Mouse (Mus musculus): ENCODE measurements around the gene Atp6ap1. TPM values are rescaled to one million over a fixed set of nuclear protein-coding genes. Genes with fewer than 3 reads are reported as not detected.

The Atp6ap1 gene
- polyA plus RNA-seq, 1 experiment from 2014 or later: 300 TPM

GRCm38 (mm10) chrX:74273422-74274322, 23.2 kb upstream of the Atp6ap1 start:
- Histone ChIP-seq H3K4me1 (replicated peaks) (peaks cover 8% of the 10 kb centered on the region), H3K9me3 (no peaks in the 10 kb centered on the region), H3K27me3 (no peaks in the 10 kb centered on the region), H3K4me2 (no peak overlapping the region), H3K27ac (replicated peaks) (no peak overlapping the region), H3K36me3 (peaks cover 2% of the 10 kb centered on the region; the same call in 1 of the 2 replicates), H3K4me3 (no peak overlapping the region), H3K9ac (no peak overlapping the region)
- WGBS: 33% methylated on average over 10 of the region's 10 CpGs
- no peak for ATAC-seq (ENCODE audit: low FRiP score, low read depth)

DNA sequence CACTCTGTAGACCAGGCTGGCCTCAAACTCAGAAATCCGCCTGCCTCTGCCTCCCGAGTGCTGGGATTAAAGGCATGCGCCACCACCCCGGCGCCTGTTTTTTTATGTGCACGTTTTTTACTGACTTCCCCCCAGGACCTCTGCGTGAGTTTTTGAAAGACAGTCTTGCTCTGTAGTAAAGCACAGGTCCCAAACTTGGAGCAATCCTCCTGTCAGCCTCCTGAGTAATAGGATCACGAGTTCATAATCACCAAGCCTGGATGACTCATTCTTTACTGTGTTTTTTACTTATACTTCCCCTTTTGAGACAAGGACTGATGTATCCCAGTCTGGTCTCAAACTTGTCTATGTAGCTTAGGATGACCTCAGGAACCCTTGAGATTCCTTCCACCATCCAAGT, 19.0 kb upstream of the Atp6ap1 start:
- H3K36me3 ChIP-seq: no peaks in the 10 kb centered on the region
- no peak overlapping the region for H3K4me3 ChIP-seq
- ATAC-seq (ENCODE audit: low FRiP score, low read depth): no peak
- H3K27me3 ChIP-seq: no peaks in the 10 kb centered on the region
- no peak overlapping the region for H3K27ac ChIP-seq (replicated peaks)
- WGBS: 83% methylated on average over 8 of the region's 8 CpGs
- H3K4me1 ChIP-seq (replicated peaks): peaks cover 6% of the 10 kb centered on the region; the same call in 1 of the 2 replicates
- H3K4me2 ChIP-seq: no peak overlapping the region
- no peak overlapping the region for H3K9ac ChIP-seq
- no peaks in the 10 kb centered on the region for H3K9me3 ChIP-seq

DNA sequence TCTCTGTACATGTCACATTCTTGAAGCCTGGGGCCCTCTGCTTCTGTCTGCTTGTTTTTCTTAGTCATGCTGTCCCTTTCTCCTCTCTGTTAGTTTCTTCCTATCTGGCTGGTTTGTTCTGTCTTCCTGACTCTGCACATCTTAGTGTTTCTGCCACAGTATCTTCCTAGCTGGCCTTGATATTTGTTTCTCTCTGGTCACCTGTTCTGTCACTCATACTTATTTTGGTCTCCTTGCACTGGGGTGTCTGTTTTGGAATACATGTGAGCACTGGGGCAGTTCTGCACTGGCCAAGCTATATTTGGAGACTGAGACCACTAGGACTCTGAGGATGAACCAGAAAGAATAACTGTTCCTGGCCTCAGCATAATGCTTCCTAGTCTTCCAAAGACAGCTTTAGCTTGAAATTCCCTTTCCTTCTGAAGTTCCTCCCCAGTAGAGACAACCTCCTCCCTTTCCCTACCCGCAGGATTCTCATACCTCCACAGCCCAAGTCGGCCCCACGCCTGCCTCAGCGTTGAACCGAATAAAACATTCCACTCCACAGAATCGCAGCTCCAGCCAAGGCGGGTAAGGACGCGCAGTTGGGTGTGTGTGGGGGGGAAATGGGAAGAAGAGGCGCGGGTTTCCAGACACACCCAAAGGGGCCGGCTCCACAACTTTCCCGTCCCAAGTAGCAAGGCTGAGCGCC, 15.7 kb upstream of the Atp6ap1 start:
- H3K9ac ChIP-seq: peak overlapping the region; percentile 66
- peak overlapping the region; percentile 62 for H3K4me3 ChIP-seq
- no peaks in the 10 kb centered on the region for H3K9me3 ChIP-seq
- WGBS: 24% methylated on average over 14 of the region's 14 CpGs
- no peaks in the 10 kb centered on the region for H3K27me3 ChIP-seq
- H3K36me3 ChIP-seq: no peaks in the 10 kb centered on the region
- peak overlapping the region; percentile 83 for H3K27ac ChIP-seq (replicated peaks)
- peak overlapping the region; percentile 70 for H3K4me2 ChIP-seq
- peaks cover 15% of the 10 kb centered on the region for H3K4me1 ChIP-seq (replicated peaks)
- no peak for ATAC-seq (ENCODE audit: low FRiP score, low read depth)

DNA sequence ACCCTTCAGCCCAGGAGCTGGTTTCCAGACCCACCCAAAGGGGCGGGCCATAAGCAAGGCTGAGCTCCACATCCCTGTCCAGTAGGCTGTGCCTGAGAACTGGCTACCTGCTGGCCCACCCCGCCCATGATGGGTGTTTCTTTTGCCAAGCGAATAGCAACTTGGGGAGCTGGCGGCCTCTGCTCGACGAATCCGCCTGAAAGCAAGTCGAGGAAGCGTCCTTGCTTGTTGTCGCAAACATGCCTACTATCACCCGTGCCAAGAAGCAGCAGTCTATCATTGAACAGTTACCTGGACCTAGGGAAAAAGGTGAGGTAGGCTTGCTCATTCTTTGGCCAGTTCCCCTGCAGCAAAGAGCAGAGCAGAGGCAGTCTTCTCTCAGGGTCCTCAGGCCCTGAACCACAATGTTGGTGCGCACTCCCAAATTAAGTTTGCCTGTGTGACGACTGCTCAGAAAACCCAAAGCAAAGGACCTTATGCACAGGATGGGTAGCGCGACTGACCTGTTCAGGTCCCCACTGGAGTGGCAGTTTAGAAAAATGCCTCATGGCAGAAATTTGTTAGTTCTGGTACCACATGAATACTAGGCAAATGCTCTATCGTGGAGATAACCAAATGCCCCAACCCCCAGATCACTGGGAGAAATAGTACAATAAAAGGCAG, 15.0 kb upstream of the Atp6ap1 start, which contains the start of the genes Taz and Dnase1l1:
Gene Taz (plus strand): TSS at position 181 of the 663 bp plus-strand sequence.
Gene Dnase1l1 (minus strand): TSS at position 606 of the 663 bp plus-strand sequence.
- Histone ChIP-seq H3K9ac (peak within 1 kb of the TSS; percentile 66), H3K9me3 (no peaks in the 10 kb centered on the region), H3K4me2 (peak within 1 kb of the TSS; percentile 70), H3K27ac (replicated peaks) (peak within 1 kb of the TSS; percentile 83), H3K4me3 (peak within 1 kb of the TSS; percentile 62), H3K36me3 (no peaks in the 10 kb centered on the region), H3K27me3 (no peaks in the 10 kb centered on the region), H3K4me1 (replicated peaks) (peaks cover 15% of the 10 kb centered on the region)
- WGBS: 18% methylated on average over 16 of the region's 16 CpGs
- peak; percentile 67 for ATAC-seq (ENCODE audit: low FRiP score, low read depth)

GRCm38 (mm10) chrX:74282395-74283091, 14.4 kb upstream of the Atp6ap1 start:
- peak; percentile 87 for ATAC-seq (ENCODE audit: low FRiP score, low read depth)
- Histone ChIP-seq H3K4me3 (peak overlapping the region; percentile 62), H3K9me3 (no peaks in the 10 kb centered on the region), H3K27ac (replicated peaks) (peak overlapping the region; percentile 83), H3K4me1 (replicated peaks) (peaks cover 15% of the 10 kb centered on the region), H3K9ac (peak overlapping the region; percentile 66), H3K36me3 (no peaks in the 10 kb centered on the region), H3K27me3 (no peaks in the 10 kb centered on the region), H3K4me2 (peak overlapping the region; percentile 70)
- 24% methylated on average over 39 of the region's 39 CpGs for WGBS

DNA sequence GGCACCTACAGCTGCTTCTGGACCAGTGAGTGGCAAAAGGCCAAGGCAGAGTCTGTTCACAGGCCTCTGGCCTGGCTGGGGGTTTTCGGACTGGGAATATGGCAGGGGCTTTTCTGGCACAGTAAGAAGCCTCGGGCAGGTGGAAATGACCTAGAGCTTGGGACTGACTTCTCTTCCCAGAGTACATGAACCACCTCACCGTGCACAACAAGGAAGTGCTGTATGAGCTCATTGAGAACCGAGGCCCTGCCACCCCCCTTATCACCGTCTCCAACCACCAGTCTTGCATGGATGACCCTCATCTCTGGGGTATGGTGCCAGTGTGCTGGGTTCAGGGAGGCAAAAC, 13.8 kb upstream of the Atp6ap1 start:
- H3K4me3 ChIP-seq: peak overlapping the region; percentile 62
- no peaks in the 10 kb centered on the region for H3K36me3 ChIP-seq
- H3K27ac ChIP-seq (replicated peaks): peak overlapping the region; percentile 83
- peak overlapping the region; percentile 66 for H3K9ac ChIP-seq
- peak overlapping the region; percentile 70 for H3K4me2 ChIP-seq
- ATAC-seq (ENCODE audit: low FRiP score, low read depth): peak; percentile 39
- H3K9me3 ChIP-seq: no peaks in the 10 kb centered on the region
- WGBS: 27% methylated on average over 5 of the region's 5 CpGs
- peaks cover 15% of the 10 kb centered on the region for H3K4me1 ChIP-seq (replicated peaks)
- H3K27me3 ChIP-seq: no peaks in the 10 kb centered on the region

DNA sequence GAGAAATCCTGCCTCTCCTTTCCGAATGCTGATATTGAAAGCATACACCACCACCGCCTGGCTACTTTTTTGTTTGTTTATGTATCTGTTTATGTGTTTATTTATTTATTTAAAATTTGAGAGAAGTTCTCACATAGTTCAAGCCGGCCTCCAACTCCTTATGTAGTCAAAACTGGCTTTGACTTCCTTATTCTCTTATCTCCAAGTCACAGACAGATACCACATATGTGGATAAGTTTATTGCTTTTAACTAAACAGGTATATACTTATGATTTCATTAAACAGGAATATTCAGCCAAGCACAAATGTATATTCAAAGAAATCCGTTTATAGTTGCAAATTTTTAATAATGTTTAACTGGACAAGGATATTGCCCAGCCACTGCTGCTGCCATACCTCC, 3.5 kb upstream of the Atp6ap1 start:
- WGBS: 80% methylated on average over 4 of the region's 4 CpGs
- Histone ChIP-seq H3K9ac (no peak overlapping the region), H3K4me3 (no peak overlapping the region), H3K9me3 (no peaks in the 10 kb centered on the region), H3K27ac (replicated peaks) (no peak overlapping the region), H3K4me1 (replicated peaks) (peaks cover 5% of the 10 kb centered on the region), H3K27me3 (no peaks in the 10 kb centered on the region), H3K36me3 (peaks cover 4% of the 10 kb centered on the region; the same call in 1 of the 2 replicates), H3K4me2 (no peak overlapping the region)
- no peak for ATAC-seq (ENCODE audit: low FRiP score, low read depth)

GRCm38 (mm10) chrX:74298348-74298747, 1.5 kb downstream of the Atp6ap1 start:
- Histone ChIP-seq H3K4me1 (replicated peaks) (peaks cover 8% of the 10 kb centered on the region), H3K27ac (replicated peaks) (no peak overlapping the region), H3K4me2 (0 out of 2 replicates have a peak overlapping the region, but pooled peaks have one; percentile 15), H3K9me3 (no peaks in the 10 kb centered on the region), H3K27me3 (no peaks in the 10 kb centered on the region), H3K36me3 (peaks cover 21% of the 10 kb centered on the region), H3K4me3 (no peak overlapping the region), H3K9ac (no peak overlapping the region)
- 81% methylated on average over 1 of the region's 1 CpGs for WGBS
- no peak for ATAC-seq (ENCODE audit: low FRiP score, low read depth)

GRCm38 (mm10) chrX:74299721-74300120, 2.8 kb downstream of the Atp6ap1 start:
- H3K9ac ChIP-seq: no peak overlapping the region
- H3K9me3 ChIP-seq: no peaks in the 10 kb centered on the region
- H3K36me3 ChIP-seq: peaks cover 28% of the 10 kb centered on the region
- no peak for ATAC-seq (ENCODE audit: low FRiP score, low read depth)
- H3K4me1 ChIP-seq (replicated peaks): peaks cover 14% of the 10 kb centered on the region
- H3K27ac ChIP-seq (replicated peaks): no peak overlapping the region
- no peaks in the 10 kb centered on the region for H3K27me3 ChIP-seq
- no peak overlapping the region for H3K4me3 ChIP-seq
- 87% methylated on average over 3 of the region's 3 CpGs for WGBS
- no peak overlapping the region for H3K4me2 ChIP-seq

GRCm38 (mm10) chrX:74304867-74305700, 8.2 kb downstream of the Atp6ap1 start, which contains the start of gene Gdi1:
TSS of gene Gdi1 (plus strand) at chrX:74304998.
- 15% methylated on average over 38 of the region's 41 CpGs for WGBS
- Histone ChIP-seq H3K4me1 (replicated peaks) (peaks cover 33% of the 10 kb centered on the region), H3K27ac (replicated peaks) (peak within 1 kb of the TSS; percentile 95), H3K9me3 (no peaks in the 10 kb centered on the region), H3K4me2 (peak within 1 kb of the TSS; percentile 71), H3K9ac (peak within 1 kb of the TSS; percentile 73), H3K4me3 (peak within 1 kb of the TSS; percentile 55), H3K27me3 (no peaks in the 10 kb centered on the region), H3K36me3 (peaks cover 50% of the 10 kb centered on the region)
- ATAC-seq (ENCODE audit: low FRiP score, low read depth): peak; percentile 82
